Mouse (Mus musculus): ENCODE measurements around the gene Acaa1b. TPM values are rescaled to one million over a fixed set of nuclear protein-coding genes. Genes with fewer than 3 reads are reported as not detected.

Gene Acaa1b
- polyA plus RNA-seq, 1 experiment from 2014 or later = 2.0 TPM

DNA sequence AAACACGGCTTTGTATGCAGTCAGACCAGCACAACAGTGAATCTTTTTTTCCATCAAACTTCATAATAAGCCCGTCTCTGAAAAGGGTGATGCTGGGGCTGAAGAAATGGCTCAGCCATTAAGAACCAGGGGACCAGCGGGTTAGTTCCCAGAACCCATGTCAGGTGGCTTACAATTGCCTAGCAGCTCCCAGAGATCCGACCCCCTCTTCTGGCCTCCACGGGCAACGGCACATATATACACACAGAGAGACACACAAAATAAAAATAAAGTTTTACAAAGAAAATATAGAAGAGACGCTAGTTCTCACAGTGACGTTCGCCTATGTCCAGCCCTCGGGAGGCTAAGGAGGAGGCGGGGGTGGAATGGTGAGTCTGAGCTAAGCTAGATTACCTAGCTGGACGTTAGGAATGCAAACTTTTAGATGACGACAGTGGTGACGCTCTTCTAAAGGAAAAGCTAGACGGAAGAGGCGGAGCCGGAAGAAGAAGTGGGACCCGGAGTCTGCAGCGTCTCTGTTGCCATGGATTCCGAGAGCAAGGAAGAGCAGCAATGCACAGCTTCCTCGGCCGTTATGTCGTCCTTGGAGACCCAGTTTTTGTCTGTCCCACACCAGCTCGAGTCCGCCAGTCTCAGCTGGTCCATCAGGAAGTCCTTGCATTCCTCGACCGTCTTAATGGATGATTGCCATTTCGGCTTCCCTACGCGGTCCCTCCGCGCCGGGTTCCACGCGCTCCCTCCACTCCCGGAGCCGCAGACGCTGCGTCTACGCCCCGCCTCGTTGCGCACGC lies 54.7 kb downstream of the Acaa1b start, which contains the start of gene Dlec1:
Dlec1 (plus strand) TSS at position 487 of the 791 bp plus-strand sequence.
- H3K27ac ChIP-seq (ENCODE audit: low read length) = 0 out of 2 replicates have a peak within 1 kb of the TSS, but pooled peaks have one; percentile 0
- H3K36me3 ChIP-seq (ENCODE audit: control insufficient read depth, insufficient read depth) = no peaks in the 10 kb centered on the region
- H3K4me3 ChIP-seq (ENCODE audit: low read length) = peak within 1 kb of the TSS; percentile 70
- 0 out of 2 replicates have a peak, but pooled peaks cover 3% of the 10 kb centered on the region for H3K4me1 ChIP-seq (ENCODE audit: control insufficient read depth, insufficient read depth, low read length)
- peaks cover 6% of the 10 kb centered on the region for H3K27me3 ChIP-seq (ENCODE audit: control insufficient read depth, insufficient read depth, low read length)
- no peaks in the 10 kb centered on the region for H3K9me3 ChIP-seq (replicated peaks; ENCODE audit: control insufficient read depth, low read length)
- ATAC-seq (replicated peaks; ENCODE audit: extremely low read depth, insufficient read depth, low FRiP score) = peak; percentile 82
- H3K9ac ChIP-seq (ENCODE audit: low read length) = peak within 1 kb of the TSS; percentile 66
- 3% methylated on average over 44 of the region's 44 CpGs for WGBS
- H3K4me2 ChIP-seq (ENCODE audit: low read depth, low read length) = peak within 1 kb of the TSS; percentile 92

- ATAC-seq (replicated peaks; ENCODE audit: extremely low read depth, insufficient read depth, low FRiP score) = no peak
- Histone ChIP-seq H3K27ac (ENCODE audit: low read length) (no peak overlapping the region), H3K4me3 (ENCODE audit: low read length) (no peak overlapping the region), H3K9me3 (replicated peaks; ENCODE audit: control insufficient read depth, low read length) (no peaks in the 10 kb centered on the region), H3K9ac (ENCODE audit: low read length) (no peak overlapping the region), H3K36me3 (ENCODE audit: control insufficient read depth, insufficient read depth) (no peaks in the 10 kb centered on the region), H3K4me2 (ENCODE audit: low read depth, low read length) (no peak overlapping the region), H3K27me3 (ENCODE audit: control insufficient read depth, insufficient read depth, low read length) (peaks cover 6% of the 10 kb centered on the region), H3K4me1 (ENCODE audit: control insufficient read depth, insufficient read depth, low read length) (0 out of 2 replicates have a peak, but pooled peaks cover 3% of the 10 kb centered on the region)
- 14% methylated on average over 15 of the region's 15 CpGs for WGBS
Measured at GRCm38 (mm10) chr9:119100177-119100898, 56.6 kb downstream of the Acaa1b start.

Other genes starting within 250 kb of the Acaa1b start
- 8.1 and 9.3 TPM in 2 replicates for gene Ctdspl, start 230.6 kb downstream of the Acaa1b start, polyA plus RNA-seq (2015; fragmentation: Nextera tagmentation; extraction: Ambion mirVana)
- gene Vill, start 104.3 kb downstream of the Acaa1b start, polyA plus RNA-seq (2015; fragmentation: Nextera tagmentation; extraction: Ambion mirVana) = 9.0 and 11.4 TPM in 2 replicates
- gene Plcd1, start 63.6 kb downstream of the Acaa1b start, polyA plus RNA-seq (2015; fragmentation: Nextera tagmentation; extraction: Ambion mirVana) = 23.0 and 23.8 TPM in 2 replicates
- 0.67 and 0.84 TPM in 2 replicates for gene Dlec1, start 54.6 kb downstream of the Acaa1b start, polyA plus RNA-seq (2015; fragmentation: Nextera tagmentation; extraction: Ambion mirVana)
- not detected in 2 replicates for gene Gm47289, start 2.1 kb upstream of the Acaa1b start, polyA plus RNA-seq (2015; fragmentation: Nextera tagmentation; extraction: Ambion mirVana)
- gene Slc22a13, start 52.0 kb upstream of the Acaa1b start, polyA plus RNA-seq (2015; fragmentation: Nextera tagmentation; extraction: Ambion mirVana) = not detected in 2 replicates
- gene Oxsr1, start 165.3 kb upstream of the Acaa1b start, polyA plus RNA-seq (2015; fragmentation: Nextera tagmentation; extraction: Ambion mirVana) = 8.3 TPM in 2 replicates
- 100 and 104 TPM in 2 replicates for gene Acaa1a, start 182.6 kb upstream of the Acaa1b start, polyA plus RNA-seq (2015; fragmentation: Nextera tagmentation; extraction: Ambion mirVana)
- 18.1 and 19.0 TPM in 2 replicates for gene Myd88, start 184.3 kb upstream of the Acaa1b start, polyA plus RNA-seq (2015; fragmentation: Nextera tagmentation; extraction: Ambion mirVana)
- 1.00 and 1.1 TPM in 2 replicates for gene Xylb, start 200.3 kb upstream of the Acaa1b start, polyA plus RNA-seq (2015; fragmentation: Nextera tagmentation; extraction: Ambion mirVana)
- 0.20 TPM in 1 of 2 replicates, not detected in the other for gene Slc22a14, start 208.5 kb upstream of the Acaa1b start, polyA plus RNA-seq (2015; fragmentation: Nextera tagmentation; extraction: Ambion mirVana)
- gene Acvr2b, start 245.0 kb upstream of the Acaa1b start, polyA plus RNA-seq (2015; fragmentation: Nextera tagmentation; extraction: Ambion mirVana) = 7.3 and 8.6 TPM in 2 replicates

Measured in heart, embryonic 16.5 days (tissue).